Mouse (Mus musculus) lung, adult 18-20 months (tissue): ENCODE data around the gene Sqor.

Experiments used
- DNase-seq, 2 experiments: peaks; one replicate each; pipeline ENCODE4 v3.0.0; 2022; ENCODE audit warnings: mixed read lengths in 2 of 2

The Sqor gene

GRCm38 (mm10) chr2:122784701-122785100, 19.7 kb downstream of the Sqor start:
- DNase-seq: no peak

- DNase-seq: no peak
Observed at GRCm38 (mm10) chr2:122786167-122786566, 21.1 kb downstream of the Sqor start.

GRCm38 (mm10) chr2:122789311-122789710, 24.3 kb downstream of the Sqor start:
- DNase-seq: peak; percentile 27 to 60

GRCm38 (mm10) chr2:122789730-122790129, 24.7 kb downstream of the Sqor start:
- no peak for DNase-seq

GRCm38 (mm10) chr2:122804392-122804791, 39.4 kb downstream of the Sqor start:
- DNase-seq: no peak

GRCm38 (mm10) chr2:122806040-122806439, 41.0 kb downstream of the Sqor start:
- no peak for DNase-seq

- no peak for DNase-seq
Observed at GRCm38 (mm10) chr2:122809027-122809426, 44.0 kb downstream of the Sqor start.

- DNase-seq: no peak
Observed at GRCm38 (mm10) chr2:122816986-122817385, 51.9 kb downstream of the Sqor start.

GRCm38 (mm10) chr2:122821246-122821645, 56.2 kb downstream of the Sqor start:
- peak in 1 of 2 experiments; percentile 40 for DNase-seq

- DNase-seq: peak in 1 of 2 experiments; percentile 14
Observed at GRCm38 (mm10) chr2:122825406-122826236, 60.6 kb downstream of the Sqor start.

GRCm38 (mm10) chr2:122826302-122826701, 61.3 kb downstream of the Sqor start:
- DNase-seq: no peak

GRCm38 (mm10) chr2:122854636-122855035, 89.6 kb downstream of the Sqor start:
- DNase-seq: no peak

- no peak for DNase-seq
Observed at GRCm38 (mm10) chr2:122855354-122855753, 90.3 kb downstream of the Sqor start.
